Mouse (Mus musculus) heart, embryonic 14.5 days (tissue): ENCODE results near the gene Tapbp. TPM values are rescaled to one million over a fixed set of nuclear protein-coding genes. Genes with fewer than 3 reads are reported as not detected.
"Not testable (repeated sequence)": the region's sequence is repeated elsewhere in the genome, so short reads cannot be mapped to it uniquely, and the experiment has no call there.

Experiments used
- ATAC-seq: fragments of 200-750 bp; cut with Nextera tagmentation; 2 replicates; pipeline ENCODE4 v1.8.0; 2017; ENCODE audit warnings: low read depth, moderate TSS enrichment; ENCODE audit not compliant: insufficient number of reproducible peaks, insufficient read depth, low FRiP score
- H3K27ac ChIP-seq, 2 experiments: fragments of 200-500 bp in 1 of 2; fragments of 300-500 bp in 1 of 2; sonication (generic) in 1 of 2; replicated peaks in 1 of 2; 2 replicates each; pipeline ENCODE4 v1.5.1; 2012 to 2014; ENCODE audit warnings: low read depth in 2 of 2, low read length in 2 of 2, control low read depth in 1 of 2, mild to moderate bottlenecking in 1 of 2, mixed read lengths in 1 of 2; ENCODE audit not compliant: control insufficient read depth in 1 of 2, insufficient read depth in 1 of 2
- H3K27me3 ChIP-seq: fragments of 300-500 bp; sonication (generic); 2 replicates; pipeline ENCODE4 v1.6.1; 2014; ENCODE audit warnings: mild to moderate bottlenecking, low read length, control low read depth; ENCODE audit not compliant: control insufficient read depth, insufficient read depth
- H3K36me3 ChIP-seq: fragments of 300-500 bp; sonication (generic); 2 replicates; pipeline ENCODE4 v1.6.1; 2014; ENCODE audit warnings: mild to moderate bottlenecking, control low read depth, low read length, mixed read lengths; ENCODE audit not compliant: control insufficient read depth, insufficient read depth
- H3K4me1 ChIP-seq, 2 experiments: fragments of 200-500 bp in 1 of 2; fragments of 300-500 bp in 1 of 2; sonication (generic) in 1 of 2; 2 replicates each; pipeline ENCODE4 v1.6.1; 2012 to 2014; ENCODE audit warnings: low read length in 2 of 2, control low read depth in 1 of 2, mixed read lengths in 1 of 2; ENCODE audit not compliant: control insufficient read depth in 2 of 2, insufficient read depth in 2 of 2
- H3K4me2 ChIP-seq: fragments of 300-500 bp; sonication (generic); 2 replicates; pipeline ENCODE4 v1.6.1; 2014; ENCODE audit warnings: mild to moderate bottlenecking, low read length
- H3K4me3 ChIP-seq, 2 experiments: fragments of 200-500 bp in 1 of 2; fragments of 300-500 bp in 1 of 2; sonication (generic) in 1 of 2; 2 replicates each; pipeline ENCODE4 v1.5.1; 2012 to 2014; ENCODE audit warnings: low read length in 2 of 2, mild to moderate bottlenecking in 2 of 2, control low read depth in 1 of 2, low read depth in 1 of 2, moderate library complexity in 1 of 2; ENCODE audit not compliant: control insufficient read depth in 1 of 2, insufficient read depth in 1 of 2
- H3K9ac ChIP-seq: fragments of 300-500 bp; sonication (generic); 2 replicates; pipeline ENCODE4 v1.6.1; 2014; ENCODE audit warnings: mild to moderate bottlenecking, low read length
- H3K9me3 ChIP-seq: fragments of 300-500 bp; sonication (generic); 2 replicates; pipeline ENCODE4 v1.6.1; 2016; ENCODE audit warnings: low read length, control low read depth; ENCODE audit not compliant: control insufficient read depth
- WGBS: fragments of 180-500 bp; shearing (Covaris S2); extraction: QIAGEN DNeasy Blood & Tissue Kit; methylation state at CpG from one replicate; pipeline ENCODE4 v1.1.7; 2014; 5-methylcytosine and 5-hydroxymethylcytosine counted together
- polyA plus RNA-seq: library from polyadenylated mRNA; unstranded; fragments of >200 nt; fragmentation: Nextera tagmentation; extraction: Ambion mirVana; gene quantifications from 2 replicates; pipeline ENCODE4 v1.2.1, GENCODE M21; 2014

The Tapbp gene
- polyA plus RNA-seq, result 44.9 and 47.1 TPM in 2 replicates

DNA sequence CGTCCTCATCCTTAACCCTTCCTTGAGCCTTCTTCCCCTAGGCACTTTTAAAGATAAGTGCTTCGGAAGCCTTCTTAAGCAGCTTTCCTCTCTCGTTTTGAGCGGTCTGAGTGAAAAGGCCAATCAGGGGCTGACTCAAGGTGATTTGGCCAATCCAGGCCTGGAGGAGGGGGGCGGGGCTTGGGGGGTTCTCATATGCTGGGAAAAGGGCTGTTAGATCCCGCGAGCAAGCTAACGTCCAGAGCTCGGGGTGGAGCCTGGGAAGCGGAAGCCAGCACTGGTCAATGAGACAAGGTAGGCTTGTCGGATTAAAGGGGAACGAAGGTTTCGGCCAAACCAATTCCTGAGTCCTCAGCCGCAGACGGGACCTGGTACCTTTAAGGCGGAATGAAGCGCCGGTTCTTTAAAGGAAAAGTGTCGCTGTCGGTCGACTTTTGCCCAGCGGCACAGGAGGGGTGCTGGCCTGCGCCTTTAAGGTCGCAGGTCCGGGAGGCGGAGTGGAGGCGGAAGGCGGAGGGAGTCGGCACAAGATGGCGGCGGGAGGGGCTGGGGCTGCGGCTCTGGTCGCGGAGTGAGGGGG lies at the start of gene Tapbp, which contains the start of gene Zbtb22:
Gene Tapbp, plus strand, starts transcription at position 229 of the 580 bp plus-strand sequence.
Gene Zbtb22, plus strand, starts transcription at position 234 of the 580 bp plus-strand sequence.
- Histone ChIP-seq H3K36me3 (peaks cover 56% of the 10 kb centered on the region), H3K4me3 (peak within 1 kb of the TSS; percentile 63 to 66), H3K4me2 (peak within 1 kb of the TSS; percentile 75), H3K9ac (peak within 1 kb of the TSS; percentile 75), H3K27me3 (no peaks in the 10 kb centered on the region), H3K9me3 (no peaks in the 10 kb centered on the region), H3K27ac (peak within 1 kb of the TSS; percentile 54 to 83; a peak in 3 of 4 replicates), H3K4me1 (peaks cover 13 to 23% of the 10 kb centered on the region in 2 experiments)
- ATAC-seq, result peak; percentile 89
- under 1% methylated on average over 32 of the region's 34 CpGs for WGBS

DNA sequence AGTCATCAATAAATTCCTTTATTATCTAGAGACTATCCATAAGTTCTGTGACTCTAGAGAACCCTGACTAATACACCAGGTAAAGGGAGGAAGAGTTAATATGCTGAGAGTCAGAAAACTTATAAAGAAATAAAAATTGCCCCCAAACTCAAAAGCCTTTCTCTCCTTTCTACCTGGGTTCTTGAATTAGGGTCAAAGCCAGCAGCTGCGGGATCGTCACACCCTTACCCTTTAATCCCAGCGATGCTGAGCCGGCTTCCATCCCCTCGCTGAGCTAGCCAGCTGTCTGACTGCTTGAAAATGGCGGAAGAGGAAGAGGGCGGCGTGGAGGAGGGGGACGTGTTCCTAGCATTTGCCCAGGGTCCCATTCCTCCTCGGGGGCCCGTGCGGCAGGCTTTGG lies 42.2 kb upstream of the Tapbp start, which contains the start of gene Gm7029:
Gene Gm7029, plus strand, starts transcription at position 301 of the 400 bp plus-strand sequence.
- H3K36me3 ChIP-seq, result peaks cover 30% of the 10 kb centered on the region
- WGBS, result 76% methylated on average over 3 of the region's 12 CpGs
- H3K27me3 ChIP-seq, H3K4me1 ChIP-seq, ATAC-seq, H3K9me3 ChIP-seq, H3K27ac ChIP-seq, H3K4me3 ChIP-seq, H3K4me2 ChIP-seq, H3K9ac ChIP-seq: not testable (repeated sequence)

DNA sequence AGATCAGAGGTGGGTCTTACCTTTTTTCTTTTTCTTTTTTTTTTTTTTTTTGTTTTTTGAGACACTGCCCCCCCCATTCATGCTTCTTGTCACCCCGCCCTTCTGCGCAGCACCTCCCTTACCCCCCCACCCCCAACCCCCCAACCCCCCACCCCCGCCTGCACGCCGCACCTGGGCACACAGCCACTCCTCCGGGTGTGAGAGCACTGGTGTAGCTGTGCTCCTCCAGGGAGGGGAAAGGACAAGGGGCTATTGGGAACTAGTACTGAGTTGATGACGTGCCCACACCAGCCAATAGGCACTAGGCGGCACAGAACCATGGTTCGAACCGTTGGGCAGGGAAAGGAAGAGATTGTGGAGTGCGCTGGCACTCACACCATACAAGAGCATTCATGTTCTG lies 41.3 kb upstream of the Tapbp start:
- no peaks in the 10 kb centered on the region for H3K27me3 ChIP-seq
- H3K9ac ChIP-seq, result no peak overlapping the region
- peaks cover 36% of the 10 kb centered on the region for H3K36me3 ChIP-seq
- no peak overlapping the region for H3K27ac ChIP-seq
- H3K4me1 ChIP-seq, result no peaks in the 10 kb centered on the region
- H3K9me3 ChIP-seq, result no peaks in the 10 kb centered on the region
- ATAC-seq, result no peak
- H3K4me2 ChIP-seq, result no peak overlapping the region
- WGBS, result 78% methylated on average over 11 of the region's 11 CpGs
- H3K4me3 ChIP-seq, result no peak overlapping the region

DNA sequence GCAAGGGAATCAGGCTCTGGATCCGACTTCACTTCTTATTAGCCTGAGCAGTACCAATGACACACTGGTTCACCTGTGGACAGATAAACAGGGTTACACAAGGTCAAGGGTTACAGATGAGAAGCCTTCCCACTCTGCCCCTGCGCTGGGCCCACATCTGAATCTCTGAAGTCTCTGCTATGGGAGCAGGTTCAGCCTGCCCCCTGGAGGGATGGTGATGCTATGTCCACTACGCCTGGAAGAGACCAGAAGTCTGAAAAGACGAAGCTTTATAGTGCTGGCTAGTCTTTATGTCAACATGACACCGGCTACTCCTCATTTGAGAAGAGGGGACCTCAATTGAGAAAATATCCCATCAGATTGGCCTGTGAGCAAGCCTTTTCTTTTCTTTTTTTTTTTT lies 39.9 kb upstream of the Tapbp start:
- ATAC-seq, H3K27ac ChIP-seq, H3K27me3 ChIP-seq, H3K9me3 ChIP-seq, H3K4me3 ChIP-seq, H3K4me1 ChIP-seq, H3K9ac ChIP-seq, H3K4me2 ChIP-seq: not testable (repeated sequence)
- H3K36me3 ChIP-seq, result peaks cover 47% of the 10 kb centered on the region
- 86% methylated on average over 5 of the region's 5 CpGs for WGBS

DNA sequence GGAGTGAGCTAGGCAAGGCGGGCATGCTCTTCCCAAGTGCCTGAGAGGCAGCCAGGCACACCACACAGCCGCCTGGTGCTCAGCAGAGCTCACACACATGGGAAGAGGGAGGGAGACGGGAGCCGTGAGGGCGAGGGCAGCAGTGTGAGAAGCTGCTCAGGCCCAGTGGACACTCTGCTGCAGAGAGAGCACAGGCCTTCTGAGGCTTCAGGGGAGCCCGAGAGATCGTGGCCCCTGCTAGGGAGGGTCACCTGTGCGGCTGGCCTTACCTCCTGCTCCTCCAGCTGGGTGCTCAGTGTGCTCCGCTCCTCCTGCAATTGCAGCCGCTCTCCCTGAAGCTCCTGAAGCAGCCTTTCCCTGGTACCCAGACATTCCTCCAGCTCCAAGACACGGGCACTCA lies 31.4 kb upstream of the Tapbp start:
- not testable (repeated sequence) for H3K4me2 ChIP-seq, ATAC-seq, H3K27me3 ChIP-seq, H3K4me3 ChIP-seq, H3K9me3 ChIP-seq, H3K9ac ChIP-seq, H3K27ac ChIP-seq, H3K4me1 ChIP-seq
- 85% methylated on average over 10 of the region's 11 CpGs for WGBS
- H3K36me3 ChIP-seq, result peaks cover 54% of the 10 kb centered on the region

DNA sequence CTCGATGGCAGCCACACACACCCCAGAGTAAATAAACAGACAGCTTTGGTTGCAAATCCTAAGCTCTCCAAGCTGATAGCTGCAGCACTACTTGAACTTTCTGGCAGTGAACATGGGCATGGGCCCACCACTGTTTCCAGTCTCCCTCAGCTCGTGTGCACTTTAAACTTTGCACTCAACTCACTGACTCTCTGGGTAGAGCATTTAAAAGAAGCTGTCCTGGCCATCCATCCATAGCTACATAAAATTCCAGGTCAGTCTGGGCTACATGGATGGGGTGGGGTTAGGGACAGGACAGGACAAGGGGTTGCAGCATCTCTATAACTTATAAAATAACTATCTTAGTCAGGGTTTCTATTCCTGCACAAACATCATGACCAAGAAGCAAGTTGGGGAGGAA lies 27.9 kb upstream of the Tapbp start:
- not testable (repeated sequence) for H3K9ac ChIP-seq, H3K4me3 ChIP-seq, H3K4me2 ChIP-seq, ATAC-seq, H3K27me3 ChIP-seq, H3K27ac ChIP-seq, H3K9me3 ChIP-seq, H3K4me1 ChIP-seq
- 33% methylated on average over 2 of the region's 2 CpGs for WGBS
- H3K36me3 ChIP-seq, result peaks cover 27% of the 10 kb centered on the region

DNA sequence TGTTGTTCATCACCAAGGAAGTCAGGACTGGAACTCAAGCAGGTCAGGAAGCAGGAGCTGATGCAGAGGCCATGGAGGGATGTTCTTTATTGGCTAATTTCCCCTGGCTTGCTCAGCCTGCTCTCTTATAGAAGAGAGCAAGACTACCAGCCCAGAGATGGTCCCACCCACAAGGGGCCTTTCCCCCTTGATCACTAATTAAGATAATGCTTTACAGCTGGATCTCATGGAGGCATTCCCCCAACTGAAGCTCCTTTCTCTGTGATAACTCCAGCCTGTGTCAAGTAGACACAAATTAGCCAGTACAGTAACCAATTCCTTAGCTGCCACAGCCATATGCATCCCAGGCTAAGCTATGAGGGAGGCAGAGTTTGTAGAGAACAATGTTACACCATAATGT lies 27.5 kb upstream of the Tapbp start:
- H3K27ac ChIP-seq, ATAC-seq, H3K4me1 ChIP-seq, H3K27me3 ChIP-seq, H3K9ac ChIP-seq, H3K9me3 ChIP-seq: not testable (repeated sequence)
- H3K36me3 ChIP-seq, result peaks cover 27% of the 10 kb centered on the region
- H3K4me3 ChIP-seq, result peak overlapping the region in 1 of 2 experiments; percentile 66; a peak in 1 of 4 replicates
- peak overlapping the region; percentile 69 for H3K4me2 ChIP-seq
